Mouse (Mus musculus): ENCODE data around the gene Cst8.

GRCm38 (mm10) chr2:148789142-148789541, 9.4 kb upstream of the Cst8 start, which contains the start of gene Cst12:
- no peak for TF ChIP-seq UBTF (IDR thresholded peaks at IDR 0.05; ENCODE audit: borderline replicate concordance, insufficient read depth, low read depth, low read length)
- TF ChIP-seq CTCF (IDR thresholded peaks at IDR 0.05 in 2 of 3, conservative IDR thresholded peaks at IDR 0.05 in 1 of 3; ENCODE audit: control insufficient read depth in 1 of 3, insufficient read depth in 1 of 3, low read depth in 2 of 3, low read length in 3 of 3, poor library complexity in 1 of 3, severe bottlenecking in 1 of 3): no peak
- no peak for TF ChIP-seq EP300 (IDR thresholded peaks at IDR 0.05; ENCODE audit: low read depth in 1 of 2, low read length in 2 of 2)
